Mouse (Mus musculus): ENCODE data around the gene Krt78. TPM values are rescaled to one million over a fixed set of nuclear protein-coding genes. Genes with fewer than 3 reads are reported as not detected.

Gene Krt78
- polyA plus RNA-seq, 1 experiment from 2014 or later: 0.05 TPM

DNA sequence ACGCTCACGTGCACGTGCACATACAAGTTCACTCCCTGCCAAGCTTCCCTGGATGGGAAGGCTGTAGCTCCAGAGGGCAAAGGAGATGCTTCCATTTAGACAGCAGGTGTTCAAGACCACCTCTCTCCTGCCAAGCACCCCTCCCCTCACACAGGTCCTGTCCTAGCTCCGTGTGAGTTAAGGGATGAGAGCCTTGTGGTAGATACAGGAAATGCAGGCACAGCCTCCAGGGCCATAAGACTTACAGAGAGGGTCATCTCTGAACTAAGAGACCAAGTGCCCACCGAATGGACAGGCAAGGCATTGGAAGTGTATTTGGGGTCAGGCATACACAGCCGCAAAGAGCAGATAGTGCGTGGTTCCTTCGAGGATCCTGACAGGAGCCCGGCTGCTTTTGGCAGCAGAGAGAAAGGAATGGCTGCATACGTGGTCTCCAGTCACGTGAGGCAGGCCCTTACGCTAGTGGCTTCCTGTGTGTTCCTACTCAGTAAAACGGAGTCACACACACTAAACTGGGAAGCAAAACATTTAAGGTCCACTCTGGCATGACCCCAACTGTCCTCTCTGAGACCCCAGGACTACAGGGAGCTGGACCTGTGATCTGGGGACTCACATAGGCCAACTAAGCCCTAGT is 29.3 kb upstream of the Krt78 start:
- DNase-seq (no peak), ATAC-seq (ENCODE audit: insufficient read depth) (no peak)
- Histone ChIP-seq H3K4me3 (ENCODE audit: low read depth, low read length) (peak overlapping the region; percentile 26; the same call in 1 of the 2 replicates), H3K36me3 (ENCODE audit: insufficient read depth) (no peaks in the 10 kb centered on the region), H3K9me3 (ENCODE audit: low read depth, low read length) (no peaks in the 10 kb centered on the region), H3K27ac (ENCODE audit: low read depth) (no peak overlapping the region; the same call in 1 of the 2 replicates), H3K9ac (0 out of 2 replicates have a peak overlapping the region, but pooled peaks have one; percentile 43), H3K4me1 (ENCODE audit: insufficient read depth) (no peaks in the 10 kb centered on the region), H3K4me2 (peak overlapping the region; percentile 62), H3K27me3 (ENCODE audit: insufficient read depth, low read length) (no peaks in the 10 kb centered on the region)
- peak; percentile 8; the same call in 1 of the 2 replicates for TF ChIP-seq CTCF (IDR thresholded peaks at IDR 0.05; ENCODE audit: low read depth)
- 71% methylated on average over 13 of the region's 13 CpGs for WGBS

DNA sequence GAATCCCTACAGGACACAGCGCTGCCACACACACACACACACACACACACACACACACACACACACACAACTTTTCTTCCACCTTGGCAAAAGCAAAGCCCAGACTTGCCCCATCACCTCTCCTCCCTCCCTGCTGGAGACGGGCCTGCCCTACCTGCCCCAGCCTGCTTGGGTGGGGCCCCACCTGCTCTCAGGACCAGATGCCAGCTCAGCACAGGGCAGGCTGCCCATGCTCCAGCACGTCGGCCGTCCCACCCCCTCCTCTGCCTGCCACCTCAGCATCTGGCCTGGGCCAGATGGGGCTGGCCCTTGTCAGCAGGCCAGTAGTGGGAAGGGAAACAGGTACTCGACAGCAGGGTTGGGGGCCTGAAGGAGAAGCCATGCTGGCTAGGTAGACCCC is 26.8 kb upstream of the Krt78 start:
- no peak overlapping the region for H3K9ac ChIP-seq
- no peak overlapping the region for H3K4me2 ChIP-seq
- no peak for TF ChIP-seq CTCF (IDR thresholded peaks at IDR 0.05; ENCODE audit: low read depth)
- H3K36me3 ChIP-seq (ENCODE audit: insufficient read depth): no peaks in the 10 kb centered on the region
- H3K27ac ChIP-seq (ENCODE audit: low read depth): peak overlapping the region; percentile 51
- H3K27me3 ChIP-seq (ENCODE audit: insufficient read depth, low read length): no peaks in the 10 kb centered on the region
- H3K4me3 ChIP-seq (ENCODE audit: low read depth, low read length): no peak overlapping the region
- DNase-seq (no peak), ATAC-seq (ENCODE audit: insufficient read depth) (no peak)
- no peaks in the 10 kb centered on the region for H3K9me3 ChIP-seq (ENCODE audit: low read depth, low read length)
- H3K4me1 ChIP-seq (ENCODE audit: insufficient read depth): peaks cover 22% of the 10 kb centered on the region
- WGBS: 38% methylated on average over 6 of the region's 6 CpGs

DNA sequence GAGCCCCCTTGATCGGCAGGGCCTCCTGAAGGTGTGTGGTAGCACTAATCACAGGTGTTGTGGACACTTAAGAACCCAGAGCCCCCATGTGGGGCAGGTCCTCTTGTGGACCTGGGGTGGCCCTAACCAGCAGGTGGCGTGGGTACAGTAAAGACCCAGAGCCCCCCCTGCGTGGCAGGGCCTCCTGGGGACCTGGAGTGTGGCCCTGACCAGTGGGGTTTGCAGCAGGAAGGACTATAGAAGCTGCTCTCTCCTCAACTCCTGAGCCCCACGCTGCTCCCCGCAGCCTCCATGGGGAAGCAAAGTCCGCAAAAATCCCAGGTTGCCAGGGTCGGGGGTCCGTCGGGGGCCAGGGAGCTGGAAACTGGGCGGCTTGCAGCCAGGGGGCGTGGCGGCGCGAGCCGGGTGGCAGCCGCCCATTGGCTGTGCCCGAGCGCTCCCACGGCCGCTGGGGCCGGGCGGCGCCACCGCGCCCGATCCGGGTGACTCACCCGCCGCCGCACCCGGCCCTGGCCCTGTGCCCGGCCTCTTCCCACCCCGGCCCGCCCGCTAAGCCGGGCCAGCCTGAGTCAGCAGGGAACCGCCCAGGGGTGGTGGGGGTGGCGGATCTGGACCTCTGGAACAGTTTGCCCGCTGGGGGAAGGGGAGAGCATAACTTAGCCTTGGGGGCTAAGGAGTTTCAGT is 23.1 kb upstream of the Krt78 start:
- Histone ChIP-seq H3K27me3 (ENCODE audit: insufficient read depth, low read length) (no peaks in the 10 kb centered on the region), H3K27ac (ENCODE audit: low read depth) (peak overlapping the region; percentile 90), H3K4me2 (peak overlapping the region; percentile 70), H3K9ac (peak overlapping the region; percentile 68), H3K9me3 (ENCODE audit: low read depth, low read length) (no peaks in the 10 kb centered on the region), H3K36me3 (ENCODE audit: insufficient read depth) (no peaks in the 10 kb centered on the region), H3K4me1 (ENCODE audit: insufficient read depth) (peaks cover 24% of the 10 kb centered on the region), H3K4me3 (ENCODE audit: low read depth, low read length) (peak overlapping the region; percentile 29)
- 2% methylated on average over 38 of the region's 39 CpGs for WGBS
- TF ChIP-seq CTCF (IDR thresholded peaks at IDR 0.05; ENCODE audit: low read depth): peak; percentile 20; the same call in 1 of the 2 replicates
- DNase-seq: peak; percentile 96
- ATAC-seq (ENCODE audit: insufficient read depth): peak; percentile 88

DNA sequence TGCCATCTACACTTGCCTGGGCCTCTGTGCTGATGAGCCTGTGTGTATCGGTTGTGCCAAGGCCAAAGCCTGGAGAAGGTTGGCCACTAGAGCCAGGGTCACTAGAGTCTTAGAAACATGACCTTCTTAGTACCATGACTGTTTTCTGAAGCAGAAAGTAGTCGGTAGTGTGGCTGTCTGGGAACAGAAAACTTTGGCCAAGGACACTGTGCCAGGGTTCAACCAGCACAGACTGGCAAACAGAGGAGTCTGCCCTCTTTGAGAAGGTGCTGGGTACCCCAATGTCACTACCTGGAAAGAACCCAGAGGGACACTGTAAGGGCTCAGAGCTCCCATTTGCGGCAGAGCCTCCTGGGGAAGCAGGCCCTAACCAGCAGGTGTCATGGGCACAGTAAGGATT is 22.6 kb upstream of the Krt78 start:
- no peaks in the 10 kb centered on the region for H3K9me3 ChIP-seq (ENCODE audit: low read depth, low read length)
- H3K27me3 ChIP-seq (ENCODE audit: insufficient read depth, low read length): no peaks in the 10 kb centered on the region
- DNase-seq: no peak
- 48% methylated on average over 3 of the region's 3 CpGs for WGBS
- H3K4me2 ChIP-seq: peak overlapping the region; percentile 70
- peaks cover 24% of the 10 kb centered on the region for H3K4me1 ChIP-seq (ENCODE audit: insufficient read depth)
- H3K4me3 ChIP-seq (ENCODE audit: low read depth, low read length): peak overlapping the region; percentile 29
- H3K27ac ChIP-seq (ENCODE audit: low read depth): peak overlapping the region; percentile 90
- ATAC-seq (ENCODE audit: insufficient read depth): no peak
- TF ChIP-seq CTCF (IDR thresholded peaks at IDR 0.05; ENCODE audit: low read depth): no peak
- H3K9ac ChIP-seq: peak overlapping the region; percentile 68
- no peaks in the 10 kb centered on the region for H3K36me3 ChIP-seq (ENCODE audit: insufficient read depth)

DNA sequence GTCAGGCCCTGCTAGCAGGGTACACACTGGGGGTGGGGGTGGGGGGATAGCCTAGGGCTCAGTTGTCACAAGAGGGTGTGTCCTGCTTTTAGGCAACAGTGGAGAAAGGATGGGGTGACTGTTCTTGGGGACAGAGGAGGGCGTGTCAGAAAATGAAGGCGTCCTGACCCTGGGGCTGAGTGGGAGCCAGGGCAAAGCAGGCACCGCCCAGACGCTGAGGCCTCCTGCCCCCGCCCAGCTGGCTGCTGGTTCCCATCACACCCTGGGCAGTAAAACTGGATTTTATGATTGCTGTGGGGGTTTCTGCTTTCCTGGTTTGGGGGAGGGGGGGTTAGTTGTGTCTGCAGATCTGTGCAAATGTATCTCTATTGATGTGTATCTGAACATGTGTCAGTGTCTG is 21.9 kb upstream of the Krt78 start:
- Histone ChIP-seq H3K9ac (no peak overlapping the region; the same call in 1 of the 2 replicates), H3K4me2 (no peak overlapping the region; the same call in 1 of the 2 replicates), H3K9me3 (ENCODE audit: low read depth, low read length) (no peaks in the 10 kb centered on the region), H3K4me3 (ENCODE audit: low read depth, low read length) (no peak overlapping the region), H3K4me1 (ENCODE audit: insufficient read depth) (peaks cover 24% of the 10 kb centered on the region), H3K27ac (ENCODE audit: low read depth) (peak overlapping the region; percentile 14), H3K27me3 (ENCODE audit: insufficient read depth, low read length) (no peaks in the 10 kb centered on the region), H3K36me3 (ENCODE audit: insufficient read depth) (no peaks in the 10 kb centered on the region)
- TF ChIP-seq CTCF (IDR thresholded peaks at IDR 0.05; ENCODE audit: low read depth): no peak
- no peak for ATAC-seq (ENCODE audit: insufficient read depth)
- WGBS: 51% methylated on average over 5 of the region's 5 CpGs
- peak; percentile 20 for DNase-seq

DNA sequence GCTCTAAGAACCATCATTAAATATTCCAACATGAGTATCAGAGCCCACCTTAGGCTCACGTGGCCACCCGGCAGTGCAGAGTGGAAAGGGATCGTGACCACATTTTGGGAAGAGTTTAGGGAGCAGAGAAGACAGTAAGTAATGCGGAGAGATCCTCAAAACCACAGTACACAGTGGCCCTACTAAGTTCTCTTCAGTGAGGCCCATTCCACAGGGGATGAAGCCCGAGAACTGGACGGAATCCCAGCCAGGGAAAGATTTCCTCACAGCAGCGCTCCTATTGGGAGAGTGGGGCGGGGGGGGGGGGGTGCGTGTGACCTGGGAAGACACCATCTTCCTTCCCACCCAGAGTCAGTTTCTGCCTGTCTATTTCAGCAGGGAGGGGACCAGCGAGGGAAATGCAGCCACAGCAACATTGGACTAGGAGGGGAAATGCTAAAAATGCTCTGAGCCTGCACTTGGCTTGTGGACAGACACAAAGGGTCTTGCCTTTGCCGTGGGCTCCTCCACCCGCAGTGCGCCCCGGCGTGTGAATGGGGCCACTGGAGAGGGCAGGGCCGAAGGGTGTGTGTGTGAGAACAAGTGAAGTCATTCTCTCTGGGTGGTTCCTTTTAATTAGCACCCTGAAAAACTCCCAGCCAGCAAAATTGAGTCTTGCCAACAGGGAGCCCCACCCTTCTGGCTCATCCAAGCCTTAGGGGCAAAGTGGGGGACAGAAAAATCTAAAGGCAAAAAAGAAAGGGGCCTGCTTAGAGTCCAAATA is 20.2 kb upstream of the Krt78 start:
- no peaks in the 10 kb centered on the region for H3K27me3 ChIP-seq (ENCODE audit: insufficient read depth, low read length)
- DNase-seq (no peak), ATAC-seq (ENCODE audit: insufficient read depth) (no peak)
- no peak overlapping the region for H3K9ac ChIP-seq
- peaks cover 24% of the 10 kb centered on the region for H3K4me1 ChIP-seq (ENCODE audit: insufficient read depth)
- TF ChIP-seq CTCF (IDR thresholded peaks at IDR 0.05; ENCODE audit: low read depth): no peak
- H3K4me3 ChIP-seq (ENCODE audit: low read depth, low read length): no peak overlapping the region
- no peaks in the 10 kb centered on the region for H3K9me3 ChIP-seq (ENCODE audit: low read depth, low read length)
- no peak overlapping the region for H3K4me2 ChIP-seq
- no peak overlapping the region for H3K27ac ChIP-seq (ENCODE audit: low read depth)
- 51% methylated on average over 16 of the region's 16 CpGs for WGBS
- no peaks in the 10 kb centered on the region for H3K36me3 ChIP-seq (ENCODE audit: insufficient read depth)

All from lung, embryonic 14.5 days (tissue).